Mouse (Mus musculus) myocyte (in vitro differentiated cells): ENCODE data around the gene C1s2.

Experiments
- MAX ChIP-seq: IDR thresholded peaks from one replicate; pipeline ENCODE4 v1.6.1; 2011; ENCODE audit warnings: low read depth, mild to moderate bottlenecking, control low read depth
- POLR2A ChIP-seq: IDR thresholded peaks from one replicate; pipeline ENCODE4 v1.6.1; 2011; ENCODE audit warnings: low read depth, mild to moderate bottlenecking, control low read depth, moderate library complexity; ENCODE audit not compliant: insufficient read length

DNA sequence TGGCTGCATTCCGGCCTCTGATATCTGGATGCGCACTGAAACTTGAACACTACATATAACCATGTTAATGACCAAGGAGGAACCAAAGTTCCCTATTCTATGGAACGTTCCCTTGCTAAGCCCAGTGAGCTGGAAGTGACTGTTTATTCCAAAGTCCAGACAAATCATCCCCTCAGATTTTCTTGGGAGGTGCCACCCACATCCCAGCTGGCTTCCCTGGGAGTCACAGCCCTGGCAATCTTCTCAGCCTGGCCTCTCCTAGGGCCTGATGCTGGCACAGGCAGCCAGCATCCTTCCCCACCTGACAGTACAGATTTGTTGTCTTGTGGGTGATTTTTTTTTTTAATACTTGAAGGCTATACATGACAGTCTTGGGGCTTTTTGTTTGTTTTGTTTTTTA is 43.6 kb upstream of the C1s2 start:
- TF ChIP-seq MAX (no peak), POLR2A (no peak)
